Mouse (Mus musculus) heart, adult 11 months (tissue): ENCODE results near the gene Zfand3.

Experiments used
- DNase-seq: peaks from one replicate; pipeline ENCODE4 v3.0.0; 2022

Zfand3 gene

GRCm38 (mm10) chr17:30236611-30237010 is 232.1 kb downstream of the Zfand3 start:
- no peak for DNase-seq

GRCm38 (mm10) chr17:30237600-30237999 is 233.1 kb downstream of the Zfand3 start:
- no peak for DNase-seq

GRCm38 (mm10) chr17:30239458-30239857 is 234.9 kb downstream of the Zfand3 start:
- no peak for DNase-seq

- no peak for DNase-seq
Measured at GRCm38 (mm10) chr17:30240659-30241058, 236.1 kb downstream of the Zfand3 start.

GRCm38 (mm10) chr17:30241061-30241460 is 236.5 kb downstream of the Zfand3 start:
- DNase-seq: no peak

GRCm38 (mm10) chr17:30241720-30242322 is 237.3 kb downstream of the Zfand3 start:
- DNase-seq: no peak

GRCm38 (mm10) chr17:30242647-30243046 is 238.1 kb downstream of the Zfand3 start:
- no peak for DNase-seq

GRCm38 (mm10) chr17:30243540-30243939 is 239.0 kb downstream of the Zfand3 start:
- DNase-seq: no peak

- peak; percentile 92 for DNase-seq
Measured at GRCm38 (mm10) chr17:30244651-30245307, 240.2 kb downstream of the Zfand3 start.

- no peak for DNase-seq
Measured at GRCm38 (mm10) chr17:30245308-30245706, 240.8 kb downstream of the Zfand3 start.

- DNase-seq: no peak
Measured at GRCm38 (mm10) chr17:30253028-30253427, 248.5 kb downstream of the Zfand3 start.

GRCm38 (mm10) chr17:30253924-30254323 is 249.4 kb downstream of the Zfand3 start:
- DNase-seq: no peak

GRCm38 (mm10) chr17:30255928-30256560 is 251.5 kb downstream of the Zfand3 start:
- DNase-seq: no peak

GRCm38 (mm10) chr17:30258480-30258879 is 253.9 kb downstream of the Zfand3 start:
- DNase-seq: peak; percentile 93

- DNase-seq: no peak
Measured at GRCm38 (mm10) chr17:30259938-30260337, 255.4 kb downstream of the Zfand3 start.
